Mouse (Mus musculus): ENCODE results near the gene Suv39h1. TPM values are rescaled to one million over a fixed set of nuclear protein-coding genes. Genes with fewer than 3 reads are reported as not detected.
"Not testable (repeated sequence)": the region's sequence is repeated elsewhere in the genome, so short reads cannot be mapped to it uniquely, and the experiment has no call there.

The Suv39h1 gene
- polyA plus RNA-seq (2015; fragmentation: Nextera tagmentation; extraction: Ambion mirVana): 64.7 and 68.5 TPM in 2 replicates

- peak within 1 kb of the TSS; percentile 77 for H3K9ac ChIP-seq
- no peaks in the 10 kb centered on the region for H3K27me3 ChIP-seq
- H3K36me3 ChIP-seq: peaks cover 11% of the 10 kb centered on the region; the same call in 1 of the 2 replicates
- 24% methylated on average over 46 of the region's 46 CpGs for WGBS
- no peaks in the 10 kb centered on the region for H3K9me3 ChIP-seq
- peak within 1 kb of the TSS; percentile 91 for H3K27ac ChIP-seq
- H3K4me2 ChIP-seq: peak within 1 kb of the TSS; percentile 57
- ATAC-seq (ENCODE audit: insufficient number of reproducible peaks, insufficient read depth, low FRiP score, low TSS enrichment, low read depth): peak; percentile 93
- H3K4me3 ChIP-seq: peak within 1 kb of the TSS; percentile 55
- peaks cover 4% of the 10 kb centered on the region; the same call in 1 of the 2 replicates for H3K4me1 ChIP-seq
These were observed at the start of gene Suv39h1 for GRCm38 (mm10) chrX:8074430-8075014. Gene Suv39h1, minus strand, starts transcription at chrX:8074760.

GRCm38 (mm10) chrX:8123821-8124470, 49.4 kb upstream of the Suv39h1 start:
- no peak overlapping the region for H3K4me2 ChIP-seq
- no peak overlapping the region for H3K9ac ChIP-seq
- WGBS: 78% methylated on average over 6 of the region's 6 CpGs
- no peak for ATAC-seq (ENCODE audit: insufficient number of reproducible peaks, insufficient read depth, low FRiP score, low TSS enrichment, low read depth)
- peaks cover 24% of the 10 kb centered on the region for H3K36me3 ChIP-seq
- H3K4me3 ChIP-seq: no peak overlapping the region
- H3K27me3 ChIP-seq: no peaks in the 10 kb centered on the region
- H3K27ac ChIP-seq: no peak overlapping the region
- H3K9me3 ChIP-seq: no peaks in the 10 kb centered on the region
- H3K4me1 ChIP-seq: no peaks in the 10 kb centered on the region

- Histone ChIP-seq H3K36me3 (no peaks in the 10 kb centered on the region), H3K27me3 (no peaks in the 10 kb centered on the region), H3K9me3 (no peaks in the 10 kb centered on the region), H3K27ac (no peak overlapping the region), H3K4me3 (no peak overlapping the region), H3K4me1 (no peaks in the 10 kb centered on the region), H3K4me2 (no peak overlapping the region), H3K9ac (no peak overlapping the region)
- no peak for ATAC-seq (ENCODE audit: insufficient number of reproducible peaks, insufficient read depth, low FRiP score, low TSS enrichment, low read depth)
These were observed 42.7 kb upstream of the Suv39h1 start for GRCm38 (mm10) chrX:8117264-8117663.

- H3K4me2 ChIP-seq: no peak overlapping the region
- no peak overlapping the region for H3K9ac ChIP-seq
- no peaks in the 10 kb centered on the region for H3K9me3 ChIP-seq
- no peaks in the 10 kb centered on the region for H3K4me1 ChIP-seq
- H3K27ac ChIP-seq: no peak overlapping the region
- H3K4me3 ChIP-seq: no peak overlapping the region
- H3K27me3 ChIP-seq: no peaks in the 10 kb centered on the region
- H3K36me3 ChIP-seq: no peaks in the 10 kb centered on the region
- WGBS: 59% methylated on average over 4 of the region's 4 CpGs
- no peak for ATAC-seq (ENCODE audit: insufficient number of reproducible peaks, insufficient read depth, low FRiP score, low TSS enrichment, low read depth)
These were observed 40.7 kb upstream of the Suv39h1 start for GRCm38 (mm10) chrX:8115275-8115674.

GRCm38 (mm10) chrX:8105019-8105418, 30.5 kb upstream of the Suv39h1 start:
- Histone ChIP-seq H3K4me3 (no peak overlapping the region), H3K27me3 (no peaks in the 10 kb centered on the region), H3K9ac (no peak overlapping the region), H3K27ac (no peak overlapping the region), H3K36me3 (no peaks in the 10 kb centered on the region), H3K9me3 (no peaks in the 10 kb centered on the region), H3K4me1 (no peaks in the 10 kb centered on the region), H3K4me2 (no peak overlapping the region)
- WGBS: 96% methylated on average over 3 of the region's 3 CpGs
- no peak for ATAC-seq (ENCODE audit: insufficient number of reproducible peaks, insufficient read depth, low FRiP score, low TSS enrichment, low read depth)

- Histone ChIP-seq H3K9me3 (no peaks in the 10 kb centered on the region), H3K4me3 (no peak overlapping the region), H3K36me3 (no peaks in the 10 kb centered on the region), H3K27me3 (no peaks in the 10 kb centered on the region), H3K4me2 (no peak overlapping the region), H3K4me1 (no peaks in the 10 kb centered on the region), H3K9ac (no peak overlapping the region), H3K27ac (no peak overlapping the region)
- 53% methylated on average over 7 of the region's 7 CpGs for WGBS
- ATAC-seq (ENCODE audit: insufficient number of reproducible peaks, insufficient read depth, low FRiP score, low TSS enrichment, low read depth): no peak
These were observed 27.7 kb upstream of the Suv39h1 start for GRCm38 (mm10) chrX:8102213-8102668.

GRCm38 (mm10) chrX:8101017-8101416, 26.5 kb upstream of the Suv39h1 start:
- no peaks in the 10 kb centered on the region for H3K36me3 ChIP-seq
- no peaks in the 10 kb centered on the region for H3K27me3 ChIP-seq
- no peak for ATAC-seq (ENCODE audit: insufficient number of reproducible peaks, insufficient read depth, low FRiP score, low TSS enrichment, low read depth)
- H3K27ac ChIP-seq: peak overlapping the region; percentile 62; the same call in 1 of the 2 replicates
- no peaks in the 10 kb centered on the region for H3K4me1 ChIP-seq
- WGBS: 27% methylated on average over 3 of the region's 3 CpGs
- H3K4me2 ChIP-seq: peak overlapping the region; percentile 14
- H3K4me3 ChIP-seq: no peak overlapping the region
- no peaks in the 10 kb centered on the region for H3K9me3 ChIP-seq
- no peak overlapping the region for H3K9ac ChIP-seq

DNA sequence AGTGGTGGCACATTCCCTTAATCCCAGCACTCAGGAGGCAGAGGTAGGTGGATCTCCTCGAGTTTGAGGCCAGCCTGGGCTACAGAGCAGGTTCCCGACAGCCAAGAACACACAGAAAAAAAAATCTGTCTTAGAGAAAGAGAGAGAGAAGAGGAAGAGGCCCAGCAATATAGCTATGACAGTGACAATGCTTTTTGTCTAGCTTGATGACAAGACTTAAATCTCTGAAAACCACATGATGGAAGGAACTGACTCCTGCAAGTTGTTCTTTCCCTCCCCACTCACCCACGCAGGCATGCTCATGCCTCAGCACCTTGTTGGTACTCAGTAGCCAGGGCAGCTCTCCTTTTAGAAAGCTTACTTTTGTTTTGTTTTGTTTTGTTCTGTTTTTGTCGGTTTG, 24.9 kb upstream of the Suv39h1 start:
- ATAC-seq (ENCODE audit: insufficient number of reproducible peaks, insufficient read depth, low FRiP score, low TSS enrichment, low read depth): no peak

GRCm38 (mm10) chrX:8096787-8097242, 22.3 kb upstream of the Suv39h1 start:
- Histone ChIP-seq H3K27me3 (no peaks in the 10 kb centered on the region), H3K4me3 (peak overlapping the region; percentile 31), H3K27ac (0 out of 2 replicates have a peak overlapping the region, but pooled peaks have one; percentile 22), H3K9me3 (no peaks in the 10 kb centered on the region), H3K4me1 (no peaks in the 10 kb centered on the region), H3K9ac (0 out of 2 replicates have a peak overlapping the region, but pooled peaks have one; percentile 51), H3K4me2 (peak overlapping the region; percentile 50), H3K36me3 (no peaks in the 10 kb centered on the region)
- WGBS: 20% methylated on average over 19 of the region's 19 CpGs
- ATAC-seq (ENCODE audit: insufficient number of reproducible peaks, insufficient read depth, low FRiP score, low TSS enrichment, low read depth): peak; percentile 94

More for the DNA sequence above, 24.9 kb upstream of the Suv39h1 start:
- Histone ChIP-seq H3K9me3 (no peaks in the 10 kb centered on the region), H3K27me3 (no peaks in the 10 kb centered on the region), H3K4me3 (no peak overlapping the region), H3K4me1 (no peaks in the 10 kb centered on the region), H3K36me3 (no peaks in the 10 kb centered on the region), H3K27ac (no peak overlapping the region), H3K4me2 (no peak overlapping the region), H3K9ac (no peak overlapping the region)
- WGBS: 69% methylated on average over 4 of the region's 4 CpGs

DNA sequence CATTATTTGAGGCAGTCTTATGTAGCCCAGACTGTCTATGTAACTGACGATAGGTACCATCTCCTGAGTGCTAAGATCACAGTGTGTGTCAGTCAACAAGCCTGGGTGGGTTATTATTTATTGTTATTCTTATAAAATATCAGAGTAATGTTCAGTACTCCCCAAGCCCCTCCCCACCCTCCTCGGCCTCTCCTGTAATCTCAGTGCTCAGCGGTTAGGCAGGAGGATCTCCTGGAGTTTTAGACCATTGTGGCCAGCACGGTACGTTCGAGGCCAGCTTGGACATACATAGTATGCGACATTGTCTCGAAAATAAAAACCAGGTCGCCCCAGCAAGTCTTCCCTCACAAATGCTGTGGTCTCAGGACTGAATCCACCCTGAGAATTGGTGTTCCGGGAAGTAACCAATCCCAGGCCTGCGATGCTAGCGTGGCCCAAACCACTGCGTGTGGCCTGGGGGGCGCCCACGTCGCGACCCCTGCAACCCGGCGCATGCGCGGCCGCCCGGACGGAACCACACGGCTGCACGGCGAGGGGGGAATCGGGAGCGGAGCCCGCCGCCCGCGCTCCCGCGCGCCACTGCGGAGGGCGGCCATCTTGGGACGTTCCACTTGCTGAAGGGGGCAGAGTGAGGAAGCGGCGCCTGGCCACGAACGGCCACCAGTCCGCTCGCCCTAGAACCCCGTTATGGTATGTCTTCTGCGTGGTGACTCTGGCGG, 21.7 kb upstream of the Suv39h1 start:
- H3K27me3 ChIP-seq, H3K9ac ChIP-seq, H3K27ac ChIP-seq, H3K9me3 ChIP-seq, H3K36me3 ChIP-seq, H3K4me1 ChIP-seq: not testable (repeated sequence)
- Histone ChIP-seq H3K4me3 (peak overlapping the region; percentile 37), H3K4me2 (peak overlapping the region; percentile 50)
- WGBS: 35% methylated on average over 27 of the region's 48 CpGs
- ATAC-seq (ENCODE audit: insufficient number of reproducible peaks, insufficient read depth, low FRiP score, low TSS enrichment, low read depth): peak; percentile 87

DNA sequence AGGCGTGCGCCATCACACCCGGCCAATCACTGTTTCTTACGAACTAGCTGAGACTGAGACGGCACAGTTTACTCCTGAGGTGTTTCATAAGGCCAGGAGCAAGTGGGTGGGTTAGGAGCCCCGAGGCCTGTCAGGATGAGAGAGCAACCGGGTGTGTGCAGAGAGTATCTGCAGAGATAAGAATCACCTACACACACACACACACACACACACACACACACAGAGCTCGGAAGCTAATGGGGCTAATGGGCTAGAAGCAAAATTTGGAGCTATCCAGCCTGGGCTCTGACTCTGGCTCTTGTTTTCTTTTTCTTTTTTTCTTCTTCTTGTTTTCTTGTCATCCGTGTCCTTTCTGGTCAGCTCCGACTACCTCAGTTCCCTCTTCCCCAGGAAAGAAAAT, 21.0 kb upstream of the Suv39h1 start:
- Histone ChIP-seq H3K4me2 (peak overlapping the region; percentile 49), H3K4me1 (no peaks in the 10 kb centered on the region), H3K27me3 (no peaks in the 10 kb centered on the region), H3K36me3 (no peaks in the 10 kb centered on the region), H3K27ac (no peak overlapping the region), H3K9ac (no peak overlapping the region), H3K9me3 (no peaks in the 10 kb centered on the region), H3K4me3 (peak overlapping the region; percentile 37)
- 89% methylated on average over 10 of the region's 10 CpGs for WGBS
- no peak for ATAC-seq (ENCODE audit: insufficient number of reproducible peaks, insufficient read depth, low FRiP score, low TSS enrichment, low read depth)

Measured in embryonic facial prominence, embryonic 13.5 days (tissue).